Mouse (Mus musculus) ES-Bruce4 (cell line): ENCODE results near the gene Cd207.

Experiments used
- CTCF ChIP-seq: IDR thresholded peaks from one replicate; pipeline ENCODE4 v1.8.1; 2011; ENCODE audit warnings: low read depth, low read length
- EP300 ChIP-seq: IDR thresholded peaks from 2 replicates; pipeline ENCODE4 v1.6.1; 2011; ENCODE audit warnings: low read depth, low read length; ENCODE audit not compliant: insufficient read depth

- no peak for TF ChIP-seq CTCF
- no peak for TF ChIP-seq EP300
Observed at GRCm38 (mm10) chr6:83704294-83704693, 26.6 kb upstream of the Cd207 start.
